Mouse (Mus musculus) kidney, embryonic 15.5 days (tissue): ENCODE measurements around the gene Slc25a35. TPM values are rescaled to one million over a fixed set of nuclear protein-coding genes. Genes with fewer than 3 reads are reported as not detected.
"Not testable (repeated sequence)": the region's sequence is repeated elsewhere in the genome, so short reads cannot be mapped to it uniquely, and the experiment has no call there.

ENCODE experiments used
- ATAC-seq: fragments of 200-750 bp; cut with Nextera tagmentation; replicated peaks from 2 replicates; pipeline ENCODE4 v1.8.0; 2017; ENCODE audit warnings: moderate TSS enrichment; ENCODE audit not compliant: low FRiP score
- H3K27ac ChIP-seq: fragments of 300-500 bp; sonication (generic); 2 replicates; pipeline ENCODE4 v1.5.1; 2015; ENCODE audit warnings: mild to moderate bottlenecking, inconsistent platforms
- H3K27me3 ChIP-seq: fragments of 300-500 bp; sonication (generic); 2 replicates; pipeline ENCODE4 v1.6.1; 2015; ENCODE audit warnings: inconsistent platforms
- H3K36me3 ChIP-seq: fragments of 300-500 bp; sonication (generic); 2 replicates; pipeline ENCODE4 v1.6.1; 2015; ENCODE audit warnings: inconsistent platforms
- H3K4me1 ChIP-seq: fragments of 300-500 bp; sonication (generic); 2 replicates; pipeline ENCODE4 v1.6.1; 2015; ENCODE audit warnings: inconsistent platforms
- H3K4me2 ChIP-seq: fragments of 300-500 bp; sonication (generic); 2 replicates; pipeline ENCODE4 v1.6.1; 2015; ENCODE audit warnings: moderate library complexity, mild to moderate bottlenecking, inconsistent platforms
- H3K4me3 ChIP-seq: fragments of 300-500 bp; sonication (generic); replicated peaks from 2 replicates; pipeline ENCODE4 v1.5.1; 2015; ENCODE audit warnings: mild to moderate bottlenecking, inconsistent platforms
- H3K9ac ChIP-seq: fragments of 300-500 bp; sonication (generic); 2 replicates; pipeline ENCODE4 v1.6.1; 2015; ENCODE audit warnings: mild to moderate bottlenecking, inconsistent platforms
- H3K9me3 ChIP-seq: fragments of 300-500 bp; sonication (generic); replicated peaks from 2 replicates; pipeline ENCODE4 v1.6.1; 2016; ENCODE audit warnings: inconsistent platforms
- WGBS: fragments of 180-500 bp; shearing (Covaris S2); methylation state at CpG from one replicate; pipeline ENCODE4 v1.1.7; 2015; ENCODE audit warnings: mixed read lengths; 5-methylcytosine and 5-hydroxymethylcytosine counted together
- polyA plus RNA-seq: library from polyadenylated mRNA; unstranded; fragments of >200 nt; fragmentation: Nextera tagmentation; extraction: Ambion mirVana; gene quantifications from 2 replicates; pipeline ENCODE4 v1.2.1, GENCODE M21; 2015

Gene Slc25a35
- polyA plus RNA-seq, 1 experiment from 2014 or later, result 5.0 TPM

DNA sequence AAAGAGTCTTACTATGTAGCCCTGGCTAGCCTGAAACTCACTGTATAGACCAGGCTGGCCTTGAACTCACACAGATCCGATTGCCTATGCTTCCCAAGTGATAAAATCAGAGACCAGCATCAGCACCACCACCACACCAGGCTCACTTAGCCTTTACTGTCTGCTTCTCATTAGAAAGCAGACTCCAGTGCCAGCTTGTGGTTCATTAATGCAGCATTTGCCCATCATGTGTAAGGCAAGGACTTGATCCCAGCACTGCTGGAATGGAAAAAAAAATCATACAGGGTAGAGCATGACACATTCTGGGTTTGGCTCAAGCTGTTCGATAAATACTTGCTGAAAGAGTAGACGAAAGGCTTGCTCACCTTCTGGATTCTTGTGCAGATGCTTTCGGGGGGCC, 21.9 kb upstream of the Slc25a35 start:
- WGBS, result 87% methylated on average over 4 of the region's 4 CpGs
- no peak overlapping the region for H3K4me3 ChIP-seq
- no peak overlapping the region for H3K9ac ChIP-seq
- peaks cover 13% of the 10 kb centered on the region; the same call in 1 of the 2 replicates for H3K36me3 ChIP-seq
- H3K27ac ChIP-seq, result no peak overlapping the region
- H3K9me3 ChIP-seq, result no peaks in the 10 kb centered on the region
- ATAC-seq, result no peak
- H3K4me1 ChIP-seq, result peaks cover 21% of the 10 kb centered on the region
- H3K4me2 ChIP-seq, result no peak overlapping the region
- H3K27me3 ChIP-seq, result peaks cover 21% of the 10 kb centered on the region

DNA sequence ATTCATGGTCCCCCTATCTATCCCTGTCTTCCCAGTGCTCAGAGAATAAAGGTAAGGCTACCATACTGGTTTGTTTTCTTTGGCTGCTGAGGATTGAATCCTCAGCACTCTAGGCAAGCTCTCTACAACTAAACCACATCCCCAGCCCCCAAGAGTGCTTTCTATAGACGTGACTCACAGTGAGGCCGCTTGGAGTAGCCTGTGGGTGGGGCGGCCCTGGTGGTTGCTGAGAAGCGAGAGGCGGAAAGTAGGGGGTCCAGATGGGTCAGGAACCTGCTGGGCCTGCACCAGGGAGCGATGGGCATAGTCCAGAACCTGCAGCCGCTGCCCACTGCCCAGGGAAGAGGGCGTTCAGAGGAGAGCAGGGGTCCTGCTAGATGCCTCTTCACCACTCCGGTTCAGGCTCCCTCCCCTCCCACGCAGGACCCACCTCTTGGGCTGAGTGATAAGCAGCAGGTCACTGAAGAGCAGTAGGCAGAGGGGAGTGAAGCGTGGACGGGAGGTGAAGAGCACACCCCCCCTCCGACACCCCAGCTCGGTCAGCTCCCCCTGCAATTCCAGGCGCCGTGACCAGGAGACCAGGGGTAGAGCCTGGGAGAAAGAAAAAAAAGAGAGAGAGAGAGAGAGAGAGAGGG, 21.0 kb upstream of the Slc25a35 start:
- H3K9me3 ChIP-seq, result no peaks in the 10 kb centered on the region
- H3K27ac ChIP-seq, result no peak overlapping the region
- peak overlapping the region; percentile 26 for H3K4me3 ChIP-seq
- H3K4me2 ChIP-seq, result peak overlapping the region; percentile 54
- ATAC-seq, result no peak; the same call in 1 of the 2 replicates
- peaks cover 27% of the 10 kb centered on the region for H3K27me3 ChIP-seq
- 23% methylated on average over 16 of the region's 16 CpGs for WGBS
- H3K9ac ChIP-seq, result peak overlapping the region; percentile 23; the same call in 1 of the 2 replicates
- peaks cover 21% of the 10 kb centered on the region for H3K4me1 ChIP-seq
- H3K36me3 ChIP-seq, result peaks cover 13% of the 10 kb centered on the region; the same call in 1 of the 2 replicates

DNA sequence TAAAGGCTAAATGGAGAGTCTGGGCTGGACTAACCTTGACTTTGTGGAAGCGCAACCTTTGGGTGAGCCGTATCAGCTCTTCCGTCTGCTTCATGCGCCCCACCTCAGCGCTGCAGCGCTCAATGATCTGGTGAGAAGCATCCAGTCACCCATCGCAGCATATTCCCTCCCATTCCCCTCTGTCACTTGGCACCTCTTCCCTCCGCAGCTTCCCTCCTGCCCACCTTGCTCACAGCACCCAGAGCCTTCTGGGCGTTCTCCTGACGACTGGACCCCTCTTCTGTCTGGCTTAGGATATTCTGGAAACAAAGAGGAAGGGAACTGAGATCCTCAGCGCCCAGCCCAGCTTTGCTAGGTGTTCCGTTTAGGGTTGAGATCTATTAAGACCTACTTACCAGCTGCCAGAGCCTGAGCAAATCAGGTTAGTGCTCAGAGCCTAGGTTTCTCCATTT, 20.4 kb upstream of the Slc25a35 start:
- 9% methylated on average over 12 of the region's 12 CpGs for WGBS
- no peak; the same call in 1 of the 2 replicates for ATAC-seq
- H3K4me1 ChIP-seq, result peaks cover 16% of the 10 kb centered on the region
- H3K9me3 ChIP-seq, result no peaks in the 10 kb centered on the region
- no peak overlapping the region for H3K27ac ChIP-seq
- peak overlapping the region; percentile 54 for H3K4me2 ChIP-seq
- H3K4me3 ChIP-seq, result peak overlapping the region; percentile 26; the same call in 1 of the 2 replicates
- peaks cover 13% of the 10 kb centered on the region; the same call in 1 of the 2 replicates for H3K36me3 ChIP-seq
- no peak overlapping the region for H3K9ac ChIP-seq
- peaks cover 29% of the 10 kb centered on the region for H3K27me3 ChIP-seq

DNA sequence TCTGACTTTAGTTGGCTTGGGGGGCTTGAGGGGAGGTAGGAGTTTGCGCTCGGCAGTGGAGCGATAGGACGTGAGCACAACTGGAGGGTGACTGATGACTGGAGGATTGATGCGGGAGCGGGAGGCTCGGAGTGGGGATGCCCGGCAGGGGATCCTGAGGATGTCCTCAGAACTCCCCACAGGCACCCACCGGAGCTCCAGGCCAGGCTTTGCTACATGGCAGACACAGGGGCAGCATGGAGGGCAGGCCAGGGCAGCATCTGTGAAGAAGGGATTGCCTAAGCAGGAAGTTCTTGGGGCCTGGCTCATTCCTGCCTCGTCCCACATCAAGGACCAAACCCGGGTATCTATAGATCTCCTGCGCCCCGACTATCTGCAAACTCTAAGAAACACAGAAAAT, 14.0 kb upstream of the Slc25a35 start:
- H3K36me3 ChIP-seq, result no peaks in the 10 kb centered on the region
- peak overlapping the region; percentile 76 for H3K4me2 ChIP-seq
- peak overlapping the region; percentile 42; the same call in 1 of the 2 replicates for H3K9ac ChIP-seq
- WGBS, result 7% methylated on average over 13 of the region's 13 CpGs
- peak overlapping the region; percentile 44 for H3K4me3 ChIP-seq
- no peak for ATAC-seq
- peaks cover 33% of the 10 kb centered on the region for H3K4me1 ChIP-seq
- H3K9me3 ChIP-seq, result no peaks in the 10 kb centered on the region
- H3K27me3 ChIP-seq, result peaks cover 32% of the 10 kb centered on the region
- H3K27ac ChIP-seq, result no peak overlapping the region

DNA sequence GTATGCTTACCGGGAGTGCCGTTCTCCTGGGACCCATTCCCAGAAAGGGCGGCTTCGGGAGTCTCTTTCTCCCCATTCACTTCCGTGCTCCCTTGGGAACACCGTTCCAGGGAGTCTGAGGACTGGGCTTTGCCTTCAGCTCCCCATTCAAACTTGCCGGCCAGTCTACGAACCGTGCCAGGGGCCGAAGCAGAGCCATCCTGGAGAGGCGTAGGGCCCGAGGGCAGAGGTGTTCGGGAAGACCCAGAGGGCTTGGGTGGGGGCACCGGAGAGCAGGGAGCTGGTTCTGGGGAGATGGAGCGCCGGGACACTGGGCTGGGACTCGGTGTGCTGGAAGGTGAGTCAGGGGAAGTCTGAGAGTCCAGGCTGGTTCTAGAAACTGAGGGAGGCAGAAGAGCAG, 13.5 kb upstream of the Slc25a35 start:
- H3K27me3 ChIP-seq, result peaks cover 32% of the 10 kb centered on the region
- H3K36me3 ChIP-seq, result no peaks in the 10 kb centered on the region
- H3K4me3 ChIP-seq, result peak overlapping the region; percentile 44
- 3% methylated on average over 17 of the region's 17 CpGs for WGBS
- no peak for ATAC-seq
- peak overlapping the region; percentile 42 for H3K9ac ChIP-seq
- H3K4me2 ChIP-seq, result peak overlapping the region; percentile 76
- no peaks in the 10 kb centered on the region for H3K9me3 ChIP-seq
- H3K4me1 ChIP-seq, result peaks cover 33% of the 10 kb centered on the region
- H3K27ac ChIP-seq, result no peak overlapping the region

DNA sequence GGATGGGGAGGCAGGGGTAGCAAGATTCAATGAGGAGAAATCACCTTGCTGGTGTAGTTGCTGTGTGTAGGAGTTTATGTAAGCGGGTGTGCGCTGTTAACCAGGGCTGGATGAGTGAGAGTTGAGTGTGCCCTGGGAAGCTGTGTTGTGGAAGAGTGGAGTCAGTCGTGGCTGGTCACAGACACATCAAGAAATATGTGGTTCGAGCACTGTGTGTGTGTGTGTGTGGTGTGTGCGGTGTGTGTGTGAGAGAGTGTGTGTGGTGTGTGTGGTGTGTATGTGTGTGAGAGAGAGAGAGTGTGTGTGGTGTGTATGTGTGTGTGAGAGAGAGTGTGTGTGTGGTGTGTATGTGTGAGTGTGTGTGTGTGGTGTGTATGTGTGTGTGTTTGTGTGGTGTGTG, 12.5 kb upstream of the Slc25a35 start:
- Histone ChIP-seq H3K4me1 (peaks cover 33% of the 10 kb centered on the region), H3K9me3 (no peaks in the 10 kb centered on the region), H3K4me2 (peak overlapping the region; percentile 76), H3K4me3 (peak overlapping the region; percentile 44), H3K9ac (no peak overlapping the region), H3K27me3 (peaks cover 32% of the 10 kb centered on the region), H3K36me3 (no peaks in the 10 kb centered on the region), H3K27ac (no peak overlapping the region)
- 62% methylated on average over 5 of the region's 5 CpGs for WGBS
- no peak for ATAC-seq

DNA sequence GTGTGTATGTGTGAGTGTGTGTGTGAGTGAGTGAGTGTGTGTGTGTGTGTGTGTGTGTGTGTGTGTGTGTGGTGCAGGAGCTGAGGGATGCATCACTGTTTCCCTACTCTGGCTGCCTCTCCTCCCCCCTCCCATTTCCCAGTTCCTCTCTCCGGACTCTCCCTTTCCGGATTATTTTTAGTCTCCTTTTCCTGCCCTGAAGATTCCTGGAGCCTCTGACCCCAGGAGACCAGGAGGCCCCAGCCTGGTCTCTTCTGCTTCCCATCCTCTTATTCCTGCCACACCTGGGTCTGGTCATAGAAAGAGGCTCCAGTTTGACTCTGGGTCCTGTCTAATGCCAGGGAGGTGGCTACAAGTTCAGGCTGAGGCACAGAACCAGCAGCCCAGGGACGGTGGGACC, 11.8 kb upstream of the Slc25a35 start:
- H3K9ac ChIP-seq, result no peak overlapping the region
- H3K4me1 ChIP-seq, result peaks cover 33% of the 10 kb centered on the region
- H3K36me3 ChIP-seq, result no peaks in the 10 kb centered on the region
- peak overlapping the region; percentile 76 for H3K4me2 ChIP-seq
- H3K9me3 ChIP-seq, result no peaks in the 10 kb centered on the region
- peak overlapping the region; percentile 44 for H3K4me3 ChIP-seq
- WGBS, result 42% methylated on average over 3 of the region's 3 CpGs
- peak overlapping the region; percentile 63 for H3K27ac ChIP-seq
- ATAC-seq, result no peak
- peaks cover 32% of the 10 kb centered on the region for H3K27me3 ChIP-seq

DNA sequence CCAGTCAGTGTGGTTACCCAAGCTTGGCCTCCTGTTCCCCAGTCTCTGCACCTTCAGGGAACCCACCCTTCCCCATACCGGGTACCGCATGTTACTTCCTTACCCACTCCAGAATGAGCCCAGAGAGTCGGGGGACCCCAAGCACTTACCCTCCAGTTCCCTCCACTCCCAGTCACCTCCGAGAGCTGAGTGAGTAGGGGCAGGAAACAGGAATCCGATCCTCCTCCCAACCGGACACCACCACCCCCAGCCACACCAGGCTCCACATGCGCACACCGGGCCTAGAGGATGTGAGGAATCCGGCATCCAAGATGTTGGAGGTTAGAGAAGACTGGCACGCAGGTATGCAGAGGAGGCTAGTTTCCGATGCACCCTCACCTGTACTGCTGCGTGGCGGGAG, 11.2 kb upstream of the Slc25a35 start:
- 28% methylated on average over 13 of the region's 13 CpGs for WGBS
- no peak; the same call in 1 of the 2 replicates for ATAC-seq
- peak overlapping the region; percentile 44 for H3K4me3 ChIP-seq
- no peaks in the 10 kb centered on the region for H3K36me3 ChIP-seq
- peak overlapping the region; percentile 76 for H3K4me2 ChIP-seq
- 0 out of 2 replicates have a peak overlapping the region, but pooled peaks have one; percentile 1 for H3K9ac ChIP-seq
- H3K9me3 ChIP-seq, result no peaks in the 10 kb centered on the region
- peaks cover 33% of the 10 kb centered on the region for H3K4me1 ChIP-seq
- peaks cover 27% of the 10 kb centered on the region for H3K27me3 ChIP-seq
- peak overlapping the region; percentile 63 for H3K27ac ChIP-seq

DNA sequence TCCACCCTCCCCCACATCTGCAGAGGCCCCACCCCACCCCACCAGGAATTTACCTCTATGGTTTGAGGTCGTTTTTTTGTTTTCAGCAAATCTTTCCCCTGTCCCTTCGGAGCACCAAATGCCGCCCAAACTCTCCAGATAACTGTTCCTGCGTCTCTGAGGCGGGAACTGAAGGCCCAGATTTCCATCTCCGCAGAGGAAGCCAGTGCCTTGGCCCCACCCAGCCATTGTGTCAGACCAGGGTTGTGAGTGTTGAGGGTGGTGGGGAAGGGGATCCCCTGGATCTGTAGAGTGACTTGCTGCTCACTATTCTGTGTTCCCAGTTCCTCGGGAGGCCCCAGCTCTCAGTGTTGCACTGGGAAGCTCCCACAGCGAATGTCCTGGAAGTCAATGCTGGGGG, 10.6 kb upstream of the Slc25a35 start, which contains the start of gene Arhgef15:
Gene Arhgef15 (minus strand): TSS at position 173 of the 400 bp plus-strand sequence.
- H3K4me2 ChIP-seq, result peak within 1 kb of the TSS; percentile 76
- H3K4me1 ChIP-seq, result peaks cover 37% of the 10 kb centered on the region
- H3K9me3 ChIP-seq, result no peaks in the 10 kb centered on the region
- no peak for ATAC-seq
- peak within 1 kb of the TSS; percentile 44 for H3K4me3 ChIP-seq
- peak within 1 kb of the TSS; percentile 63 for H3K27ac ChIP-seq
- WGBS, result 43% methylated on average over 8 of the region's 8 CpGs
- H3K27me3 ChIP-seq, result peaks cover 23% of the 10 kb centered on the region
- 0 out of 2 replicates have a peak within 1 kb of the TSS, but pooled peaks have one; percentile 1 for H3K9ac ChIP-seq
- H3K36me3 ChIP-seq, result no peaks in the 10 kb centered on the region

DNA sequence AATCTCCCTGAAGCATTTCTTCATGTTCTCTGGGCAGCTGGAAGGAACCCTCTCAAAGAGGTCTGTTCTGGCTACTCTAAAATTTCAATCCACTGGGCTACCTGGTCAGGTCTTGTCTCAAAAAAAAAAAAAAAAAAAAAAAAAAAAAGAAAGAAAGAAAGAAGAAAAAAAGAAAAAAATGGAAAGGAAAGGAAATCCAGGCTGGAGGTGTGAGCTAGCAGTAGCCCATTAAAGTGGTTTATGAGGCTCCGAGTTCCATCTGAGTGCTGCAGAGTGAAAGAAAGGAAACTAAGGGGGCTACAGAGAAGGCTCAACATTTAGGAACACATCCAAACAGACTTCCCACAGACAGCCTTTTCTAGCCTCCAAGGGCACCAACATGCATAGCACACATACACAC, 10.0 kb upstream of the Slc25a35 start:
- H3K36me3 ChIP-seq, result no peaks in the 10 kb centered on the region
- H3K4me2 ChIP-seq, result peak overlapping the region; percentile 76
- ATAC-seq, result no peak
- peak overlapping the region; percentile 44; the same call in 1 of the 2 replicates for H3K4me3 ChIP-seq
- peaks cover 38% of the 10 kb centered on the region for H3K4me1 ChIP-seq
- 65% methylated on average over 1 of the region's 1 CpGs for WGBS
- H3K9ac ChIP-seq, result no peak overlapping the region
- peaks cover 22% of the 10 kb centered on the region for H3K27me3 ChIP-seq
- H3K9me3 ChIP-seq, result no peaks in the 10 kb centered on the region
- no peak overlapping the region for H3K27ac ChIP-seq

DNA sequence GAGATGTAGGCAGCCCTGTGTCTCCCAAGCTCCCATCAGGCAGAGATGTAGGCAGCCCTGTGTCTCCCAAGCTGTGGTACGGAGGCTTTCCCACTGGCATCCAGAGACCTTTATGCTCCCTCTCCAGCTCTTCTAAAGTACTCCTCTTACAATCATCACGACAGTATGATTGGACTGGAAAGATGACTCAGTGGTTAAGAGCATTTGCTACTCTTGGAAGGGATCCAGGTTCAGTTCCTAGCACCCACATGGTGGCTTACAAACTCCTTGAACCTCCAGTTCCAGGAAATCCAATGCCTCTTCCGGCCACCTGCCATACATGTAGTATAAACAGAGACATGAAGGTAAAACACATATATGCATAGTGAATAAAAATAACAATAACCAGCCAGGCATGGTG, 6.3 kb upstream of the Slc25a35 start:
- Histone ChIP-seq H3K27ac (no peak overlapping the region), H3K4me1 (peaks cover 14% of the 10 kb centered on the region), H3K4me3 (no peak overlapping the region), H3K27me3 (0 out of 2 replicates have a peak, but pooled peaks cover 2% of the 10 kb centered on the region), H3K4me2 (no peak overlapping the region), H3K9ac (no peak overlapping the region), H3K36me3 (no peaks in the 10 kb centered on the region), H3K9me3 (no peaks in the 10 kb centered on the region)
- 77% methylated on average over 3 of the region's 3 CpGs for WGBS
- ATAC-seq, result no peak

DNA sequence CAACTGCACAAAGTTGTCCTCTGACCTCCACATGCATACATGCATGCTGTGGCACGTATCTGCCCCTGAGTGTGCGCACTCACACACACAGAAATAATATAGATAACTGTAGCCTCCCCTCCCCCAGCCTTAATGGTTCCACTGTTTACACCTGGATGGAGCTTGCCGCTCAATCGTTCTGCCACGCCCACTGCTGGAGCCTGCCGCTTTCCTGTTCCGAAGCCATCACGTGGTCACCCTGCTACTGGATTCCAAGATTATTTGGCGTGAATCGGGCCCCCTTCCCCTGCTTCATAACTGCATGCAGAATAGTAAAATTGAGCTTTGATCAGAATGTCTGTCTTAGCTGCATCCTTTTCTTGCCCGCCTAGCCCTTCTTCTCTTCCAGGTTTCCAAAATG, 5.8 kb upstream of the Slc25a35 start:
- not testable (repeated sequence) for H3K9me3 ChIP-seq, H3K9ac ChIP-seq
- H3K4me2 ChIP-seq, result 0 out of 2 replicates have a peak overlapping the region, but pooled peaks have one; percentile 14

More for the DNA sequence above, 5.8 kb upstream of the Slc25a35 start:
- ATAC-seq, H3K36me3 ChIP-seq, H3K27me3 ChIP-seq, H3K27ac ChIP-seq, H3K4me3 ChIP-seq: not testable (repeated sequence)
- peaks cover 14% of the 10 kb centered on the region for H3K4me1 ChIP-seq
- 21% methylated on average over 11 of the region's 11 CpGs for WGBS
